Mouse (Mus musculus) lung, postnatal 0 days (tissue): ENCODE data around the gene Kat6b.

ENCODE experiments used
- CTCF ChIP-seq: IDR thresholded peaks from 2 replicates; pipeline ENCODE4 v1.5.1; 2016; ENCODE audit warnings: antibody characterized with exemption, mild to moderate bottlenecking
- EP300 ChIP-seq: IDR thresholded peaks from 2 replicates; pipeline ENCODE4 v1.6.1; 2016; ENCODE audit warnings: antibody characterized with exemption, mild to moderate bottlenecking, control low read depth

DNA sequence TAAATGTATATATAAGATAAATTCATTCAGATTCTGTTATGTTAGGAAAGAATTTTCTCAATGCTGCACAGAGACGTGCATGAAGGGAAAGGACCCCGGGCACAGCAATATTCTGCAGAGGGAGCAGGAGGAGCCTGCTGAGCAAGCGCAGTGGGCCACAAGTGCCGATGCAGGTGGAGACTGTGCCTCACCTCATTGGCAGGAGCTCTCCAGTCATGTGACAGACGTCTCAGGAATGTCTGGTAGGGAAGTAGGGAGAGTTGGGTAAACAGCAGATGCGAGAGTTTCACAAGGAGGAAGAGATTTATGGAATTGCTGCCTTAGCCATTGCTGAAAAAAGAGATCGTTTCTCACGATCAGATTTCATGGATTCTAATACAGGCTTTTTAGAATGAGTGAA is 71.7 kb downstream of the Kat6b start:
- no peak for TF ChIP-seq CTCF
- 0 out of 2 replicates have a peak, but pooled peaks have one; percentile 11 for TF ChIP-seq EP300
